Mouse (Mus musculus) midbrain, postnatal 0 days (tissue): ENCODE results near the gene Ssh2. TPM values are rescaled to one million over a fixed set of nuclear protein-coding genes. Genes with fewer than 3 reads are reported as not detected.

Experiments
- ATAC-seq: fragments of 200-750 bp; cut with Nextera tagmentation; 2 replicates; pipeline ENCODE4 v1.8.0; 2017; ENCODE audit warnings: moderate number of reproducible peaks, mild to moderate bottlenecking, moderate TSS enrichment, moderate library complexity; ENCODE audit not compliant: low FRiP score
- DNase-seq: peaks from one replicate; pipeline ENCODE4 v3.0.0-alpha.2; 2015; ENCODE audit warnings: low spot score
- H3K27ac ChIP-seq: fragments of 300-500 bp; sonication (generic); 2 replicates; pipeline ENCODE4 v1.5.1; 2014; ENCODE audit warnings: low read depth, mild to moderate bottlenecking, low read length, mixed read lengths
- H3K27me3 ChIP-seq: fragments of 300-500 bp; sonication (generic); 2 replicates; pipeline ENCODE4 v1.6.1; 2014; ENCODE audit warnings: low read length, control low read depth, mixed read lengths; ENCODE audit not compliant: insufficient read depth
- H3K36me3 ChIP-seq: fragments of 300-500 bp; sonication (generic); 2 replicates; pipeline ENCODE4 v1.6.1; 2014; ENCODE audit warnings: low read length, control low read depth, mixed read lengths; ENCODE audit not compliant: insufficient read depth
- H3K4me1 ChIP-seq: fragments of 300-500 bp; sonication (generic); 2 replicates; pipeline ENCODE4 v1.6.1; 2014; ENCODE audit warnings: mild to moderate bottlenecking, control low read depth, antibody characterized with exemption, low read length, mixed read lengths; ENCODE audit not compliant: insufficient read depth
- H3K4me2 ChIP-seq: fragments of 300-500 bp; sonication (generic); 2 replicates; pipeline ENCODE4 v1.6.1; 2014; ENCODE audit warnings: low read depth, mild to moderate bottlenecking, low read length, mixed read lengths; ENCODE audit not compliant: poor library complexity, severe bottlenecking
- H3K4me3 ChIP-seq: fragments of 300-500 bp; sonication (generic); 2 replicates; pipeline ENCODE4 v1.5.1; 2014; ENCODE audit warnings: low read depth, mild to moderate bottlenecking, low read length, moderate library complexity
- H3K9ac ChIP-seq: fragments of 300-500 bp; sonication (generic); replicated peaks from 2 replicates; pipeline ENCODE4 v1.6.1; 2014; ENCODE audit warnings: mild to moderate bottlenecking, low read length, moderate library complexity, mixed read lengths; ENCODE audit not compliant: poor library complexity, severe bottlenecking
- H3K9me3 ChIP-seq: fragments of 300-500 bp; sonication (generic); 2 replicates; pipeline ENCODE4 v1.6.1; 2016; ENCODE audit warnings: low read length, control low read depth
- CTCF ChIP-seq: IDR thresholded peaks from 2 replicates; pipeline ENCODE4 v1.5.1; 2016; ENCODE audit warnings: antibody characterized with exemption, mild to moderate bottlenecking
- WGBS: fragments of 180-500 bp; shearing (Covaris S2); extraction: QIAGEN DNeasy Blood & Tissue Kit; methylation state at CpG from one replicate; pipeline ENCODE4 v1.1.7; 2014; 5-methylcytosine and 5-hydroxymethylcytosine counted together
- polyA plus RNA-seq: library from polyadenylated mRNA; unstranded; fragments of >200 nt; fragmentation: Nextera tagmentation; extraction: Ambion mirVana; gene quantifications from 2 replicates; pipeline ENCODE4 v1.2.1, GENCODE M21; 2015
- total RNA-seq: library from RNA; depleted of rRNA; stranded (reverse); fragments of >200 nt; gene quantifications from 2 replicates; pipeline ENCODE4 v1.2.3, GENCODE M21; 2014

The Ssh2 gene
- total and polyA plus RNA-seq, 2 experiments from 2014 or later, result 14.5 to 43.2 TPM

DNA sequence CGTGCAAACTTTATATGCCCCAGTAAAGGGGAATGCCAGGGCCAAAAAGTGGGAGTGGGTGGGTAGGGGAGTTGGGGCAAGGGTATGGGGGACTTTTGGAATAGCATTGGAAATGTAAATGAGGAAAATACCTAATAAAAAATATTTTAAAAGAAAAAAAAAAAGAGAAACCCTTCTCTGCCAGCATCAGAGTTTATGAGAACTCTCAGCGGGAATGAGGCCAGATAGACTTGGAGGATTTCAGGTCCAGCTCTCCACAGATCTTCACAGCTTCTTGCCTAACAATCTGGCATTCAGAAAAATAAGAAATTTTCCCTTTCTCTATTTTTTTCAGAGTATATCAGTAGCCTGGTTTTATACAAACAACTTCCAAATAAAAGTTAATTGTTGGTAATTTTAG lies 220.9 kb downstream of the Ssh2 start:
- Histone ChIP-seq H3K4me2 (no peak overlapping the region), H3K36me3 (peaks cover 23% of the 10 kb centered on the region; the same call in 1 of the 2 replicates), H3K9me3 (no peaks in the 10 kb centered on the region), H3K27me3 (no peaks in the 10 kb centered on the region), H3K4me1 (no peaks in the 10 kb centered on the region), H3K4me3 (no peak overlapping the region), H3K27ac (no peak overlapping the region), H3K9ac (no peak overlapping the region)
- TF ChIP-seq CTCF, result no peak
- DNase-seq (no peak), ATAC-seq (no peak)
- 94% methylated on average over 2 of the region's 2 CpGs for WGBS

DNA sequence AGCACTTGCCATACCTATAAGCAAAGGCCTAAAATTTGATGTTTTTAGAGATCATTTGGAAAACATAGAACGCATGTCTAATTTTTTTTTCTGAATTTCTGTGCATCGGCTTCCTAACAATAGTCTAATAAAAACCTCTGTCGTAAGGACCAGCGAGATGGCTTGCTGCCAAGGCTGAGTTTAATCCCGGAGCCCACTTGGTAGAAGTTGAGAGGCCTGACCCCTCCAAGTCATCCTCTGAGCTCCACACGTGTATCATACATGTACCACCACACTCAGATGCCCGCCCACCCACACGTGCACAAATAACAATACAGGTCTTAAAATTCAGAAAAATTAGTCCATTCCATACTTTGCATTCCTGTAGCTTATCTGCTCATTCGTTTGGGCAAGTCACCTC lies 224.0 kb downstream of the Ssh2 start:
- Histone ChIP-seq H3K9ac (no peak overlapping the region), H3K27ac (no peak overlapping the region), H3K9me3 (no peaks in the 10 kb centered on the region), H3K27me3 (no peaks in the 10 kb centered on the region), H3K4me1 (no peaks in the 10 kb centered on the region), H3K4me2 (no peak overlapping the region), H3K36me3 (peaks cover 30% of the 10 kb centered on the region; the same call in 1 of the 2 replicates), H3K4me3 (no peak overlapping the region)
- ATAC-seq, result no peak
- TF ChIP-seq CTCF, result no peak
- DNase-seq, result no peak
- 85% methylated on average over 9 of the region's 9 CpGs for WGBS

DNA sequence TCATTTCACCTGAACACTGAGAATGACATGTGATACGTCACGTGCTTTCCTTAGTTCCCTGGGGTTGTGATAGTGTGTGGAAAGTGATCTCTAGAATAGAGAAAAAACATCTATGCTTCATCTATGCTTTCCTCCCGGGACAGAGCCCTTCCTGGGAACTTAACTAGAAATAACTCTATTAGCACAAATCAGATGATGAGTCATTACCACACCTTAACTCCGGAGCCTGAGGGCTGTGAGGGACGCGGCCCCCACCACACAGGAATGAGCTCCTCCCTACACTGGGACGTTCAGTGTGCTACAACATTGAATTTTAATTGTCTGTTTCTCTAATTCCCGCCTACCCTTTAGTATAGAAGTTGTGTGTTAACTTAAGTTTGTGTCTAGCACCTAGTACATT lies 224.9 kb downstream of the Ssh2 start:
- peaks cover 30% of the 10 kb centered on the region; the same call in 1 of the 2 replicates for H3K36me3 ChIP-seq
- no peaks in the 10 kb centered on the region for H3K4me1 ChIP-seq
- ATAC-seq (no peak), DNase-seq (no peak)
- H3K9me3 ChIP-seq, result no peaks in the 10 kb centered on the region
- 88% methylated on average over 8 of the region's 8 CpGs for WGBS
- H3K27me3 ChIP-seq, result no peaks in the 10 kb centered on the region
- no peak overlapping the region for H3K4me2 ChIP-seq
- no peak overlapping the region for H3K9ac ChIP-seq
- no peak overlapping the region for H3K27ac ChIP-seq
- H3K4me3 ChIP-seq, result no peak overlapping the region
- TF ChIP-seq CTCF, result no peak

DNA sequence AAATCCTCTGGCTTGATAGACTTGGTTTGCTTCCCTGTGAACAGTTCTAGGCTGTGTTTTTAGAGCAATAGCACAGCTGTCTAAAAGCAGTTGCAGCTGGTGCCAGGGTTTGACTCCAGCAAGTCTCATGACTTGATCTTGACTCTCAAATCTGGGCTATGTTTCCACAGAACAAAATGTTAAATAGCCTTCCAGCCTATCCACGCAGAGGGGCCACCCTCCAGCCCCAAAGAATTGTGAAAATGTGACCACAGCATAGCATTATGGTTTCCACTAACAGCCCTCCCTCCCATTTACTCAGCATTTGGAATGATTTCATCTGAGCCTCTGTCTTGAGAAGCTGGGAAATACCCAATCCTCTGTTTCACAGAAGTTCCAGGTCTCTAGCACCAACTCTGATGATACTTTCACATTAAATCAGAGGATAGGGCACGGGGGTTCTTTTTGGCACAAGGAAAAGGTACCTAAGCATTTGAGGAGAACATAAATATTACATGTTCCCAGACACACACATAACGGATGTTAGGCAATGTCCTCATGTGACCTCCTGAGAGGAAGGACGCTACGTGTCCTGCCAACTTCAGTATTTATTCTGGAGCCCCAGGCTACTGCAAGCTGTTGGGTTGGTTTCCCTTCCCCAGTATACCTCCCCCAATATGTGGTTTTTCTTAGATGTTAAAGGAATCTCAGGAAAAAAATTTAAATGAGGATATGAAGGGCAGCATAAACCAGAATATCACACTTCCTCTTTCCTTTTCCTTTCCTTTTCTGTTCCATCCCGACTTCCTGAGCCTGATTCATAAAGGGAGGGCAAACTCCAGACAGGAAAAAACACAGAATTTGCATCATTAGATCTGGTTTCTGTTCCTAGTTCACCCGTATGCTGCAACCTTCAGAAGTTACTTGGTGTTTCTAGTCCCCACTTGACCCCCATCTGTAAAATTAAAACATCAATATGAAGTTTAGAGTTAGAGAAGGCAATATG lies 226.4 kb downstream of the Ssh2 start:
- no peak overlapping the region for H3K9ac ChIP-seq
- H3K9me3 ChIP-seq, result no peaks in the 10 kb centered on the region
- ATAC-seq, result no peak
- H3K27ac ChIP-seq, result no peak overlapping the region
- no peak overlapping the region for H3K4me2 ChIP-seq
- H3K4me1 ChIP-seq, result no peaks in the 10 kb centered on the region
- no peak overlapping the region for H3K4me3 ChIP-seq
- no peak for DNase-seq
- TF ChIP-seq CTCF, result no peak
- H3K36me3 ChIP-seq, result peaks cover 30% of the 10 kb centered on the region; the same call in 1 of the 2 replicates
- WGBS, result 80% methylated on average over 7 of the region's 7 CpGs
- no peaks in the 10 kb centered on the region for H3K27me3 ChIP-seq

DNA sequence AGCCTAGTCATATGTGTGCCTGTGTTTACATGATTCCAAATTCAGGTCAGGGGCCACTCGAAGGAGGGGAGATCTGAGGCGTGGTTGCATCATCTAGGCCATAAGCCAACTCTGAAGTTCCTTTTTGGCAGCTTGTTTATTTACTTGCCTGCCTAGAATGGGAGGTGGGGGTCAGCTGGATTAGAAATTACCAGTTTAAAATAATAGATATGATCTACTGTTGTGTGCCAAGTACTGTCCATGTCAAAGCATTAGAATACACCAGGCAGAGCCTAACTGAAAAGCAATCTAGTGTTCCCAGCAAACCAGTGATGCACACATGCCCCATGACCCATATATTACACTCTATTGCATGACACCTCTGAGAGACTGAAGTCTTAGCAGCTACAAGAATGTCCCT lies 228.9 kb downstream of the Ssh2 start:
- no peak overlapping the region for H3K4me3 ChIP-seq
- no peak overlapping the region for H3K27ac ChIP-seq
- H3K27me3 ChIP-seq, result no peaks in the 10 kb centered on the region
- H3K4me2 ChIP-seq, result no peak overlapping the region
- DNase-seq (no peak), ATAC-seq (no peak)
- 75% methylated on average over 2 of the region's 2 CpGs for WGBS
- no peak for TF ChIP-seq CTCF
- H3K4me1 ChIP-seq, result no peaks in the 10 kb centered on the region
- no peak overlapping the region for H3K9ac ChIP-seq
- peaks cover 28% of the 10 kb centered on the region for H3K36me3 ChIP-seq
- no peaks in the 10 kb centered on the region for H3K9me3 ChIP-seq

DNA sequence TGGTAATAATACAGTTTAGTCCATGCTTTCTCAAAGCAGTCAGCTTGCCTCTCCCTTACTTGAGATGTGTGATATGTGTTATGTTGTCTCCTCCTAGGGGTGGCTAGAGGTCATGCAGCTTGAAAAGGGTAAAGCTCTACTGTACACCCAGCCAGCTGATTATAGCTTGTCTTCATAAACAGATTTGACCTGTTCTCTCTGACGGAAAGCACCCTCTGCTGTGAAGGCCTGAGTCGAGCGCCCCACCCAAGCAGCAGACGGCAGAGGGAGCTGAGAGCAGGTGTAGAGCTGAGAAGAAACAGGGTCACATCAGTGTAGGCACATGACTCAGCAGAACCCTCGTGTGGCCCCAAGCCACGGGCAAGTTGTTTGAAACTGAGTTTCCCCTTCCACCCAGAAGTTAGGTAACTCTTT lies 230.5 kb downstream of the Ssh2 start:
- H3K9ac ChIP-seq, result no peak overlapping the region
- WGBS, result 63% methylated on average over 6 of the region's 6 CpGs
- peaks cover 26% of the 10 kb centered on the region for H3K36me3 ChIP-seq
- H3K4me2 ChIP-seq, result no peak overlapping the region
- no peak for ATAC-seq
- no peak overlapping the region for H3K27ac ChIP-seq
- no peaks in the 10 kb centered on the region for H3K4me1 ChIP-seq
- no peaks in the 10 kb centered on the region for H3K9me3 ChIP-seq
- peak; percentile 67 for DNase-seq
- TF ChIP-seq CTCF, result peak; percentile 86
- H3K27me3 ChIP-seq, result no peaks in the 10 kb centered on the region
- H3K4me3 ChIP-seq, result no peak overlapping the region
